Mouse (Mus musculus): ENCODE data around the gene Slit1.

GRCm38 (mm10) chr19:41675583-41675982 lies 67.9 kb downstream of the Slit1 start:
- TF ChIP-seq CTCF (IDR thresholded peaks at IDR 0.05; ENCODE audit: low read depth), result no peak
- TF ChIP-seq EP300 (IDR thresholded peaks at IDR 0.05; ENCODE audit: low read depth), result no peak
